In the genomic region with DNA sequence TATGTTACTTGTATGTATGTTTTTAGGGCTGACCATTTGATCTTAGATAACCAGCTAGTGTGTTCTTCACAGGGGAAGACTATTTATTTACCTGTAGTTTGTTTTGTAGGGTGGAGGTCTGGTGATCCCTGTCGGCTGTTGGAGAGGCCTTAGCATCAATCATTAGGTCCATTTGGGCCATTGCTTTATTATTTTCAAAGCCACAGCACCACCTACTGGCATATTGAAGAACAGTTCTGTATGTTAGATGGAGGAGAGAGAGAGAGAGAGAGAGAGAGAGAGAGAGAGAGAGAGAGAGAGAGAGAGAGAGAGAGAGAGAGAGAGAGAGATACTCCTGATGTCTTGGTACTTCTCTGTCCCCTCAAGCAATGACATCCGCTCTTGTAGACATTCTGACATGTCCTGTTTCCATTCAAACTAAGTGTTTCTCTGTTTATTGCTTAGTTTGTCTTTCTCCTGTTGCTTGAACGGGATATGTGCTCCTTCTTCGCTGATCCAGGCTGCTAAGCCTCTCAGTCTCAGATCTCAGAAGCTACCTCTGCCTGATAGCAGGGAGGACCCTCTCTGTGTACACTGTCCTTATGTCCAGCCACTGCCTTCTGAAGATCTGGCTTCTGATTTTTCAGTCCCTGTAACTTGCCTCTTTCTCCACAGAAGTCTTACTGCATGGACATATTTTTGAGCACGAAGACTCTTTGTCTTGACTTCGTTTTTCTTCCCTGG, we compare ENCODE assay signal across 8 mouse cellular contexts. TPM values are rescaled to one million over a fixed set of nuclear protein-coding genes. Genes with fewer than 3 reads are reported as not detected.
A peak's percentile ranks its signal among the peaks of the same experiment; 100 is the strongest.
DNase-seq lines count a peak whose midpoint lies in the region; ATAC-seq and TF ChIP-seq lines count a peak whose summit lies in the region.

No protein-coding gene starts in this region.

- peaks cover 15% of the 10 kb centered on the region; the same call in 1 of the 2 replicates for H3K27me3 ChIP-seq in heart, embryonic 16.5 days (ENCODE audit: control insufficient read depth, insufficient read depth, low read length)
- H3K27me3 ChIP-seq in hindbrain, embryonic 13.5 days, result no peaks in the 10 kb centered on the region
- H3K27me3 ChIP-seq in midbrain, embryonic 10.5 days (ENCODE audit: low read depth, poor library complexity, severe bottlenecking), result 0 out of 2 replicates have a peak, but pooled peaks cover 7% of the 10 kb centered on the region

- no peak for DNase-seq in heart, adult 11 months
- DNase-seq in Muller cell, postnatal 12 days (ENCODE audit: inconsistent ontology term), result peak; percentile 68
- peak; percentile 83 for DNase-seq in embryo, embryonic 10 days (ENCODE audit: low spot score)
- DNase-seq in left cerebral cortex, adult 2 months (ENCODE audit: extremely low spot score in 1 of 2, low spot score in 2 of 2), result peak; percentile 39 to 40
- peak; percentile 26 for DNase-seq in midbrain, embryonic 10.5 days (ENCODE audit: low spot score)
- peak; percentile 36 for DNase-seq in thymus, postnatal 25 days

- peak; percentile 49; the same call in 1 of the 2 replicates for ATAC-seq in heart, embryonic 16.5 days (replicated peaks; ENCODE audit: extremely low read depth, insufficient read depth, low FRiP score)
- ATAC-seq in hindbrain, embryonic 13.5 days (ENCODE audit: low FRiP score), result peak; percentile 68

- 42% methylated on average over 6 of the region's 6 CpGs for WGBS in heart, embryonic 16.5 days
- WGBS in hindbrain, embryonic 13.5 days, result 51% methylated on average over 6 of the region's 6 CpGs
- 51% methylated on average over 6 of the region's 6 CpGs for WGBS in midbrain, embryonic 10.5 days

- H3K27ac ChIP-seq in heart, embryonic 16.5 days (ENCODE audit: low read length), result no peak overlapping the region
- no peak overlapping the region for H3K27ac ChIP-seq in hindbrain, embryonic 13.5 days
- no peak overlapping the region for H3K27ac ChIP-seq in left cerebral cortex, adult 2 months
- H3K27ac ChIP-seq in midbrain, embryonic 10.5 days (replicated peaks), result no peak overlapping the region

- intact Hi-C loops in left cerebral cortex, adult 2 months (cut with DNase I), result loop anchor here (1.0 to 5.0 kb wide), 4 partner anchors 96 to 376 kb away; no protein-coding TSS in a partner anchor

- TF ChIP-seq CTCF in left cerebral cortex, adult 2 months (IDR thresholded peaks at IDR 0.05), result peak; percentile 58

- H3K4me3 ChIP-seq in heart, embryonic 16.5 days (ENCODE audit: low read length), result no peak overlapping the region
- no peak overlapping the region for H3K4me3 ChIP-seq in hindbrain, embryonic 13.5 days
- no peak overlapping the region for H3K4me3 ChIP-seq in left cerebral cortex, adult 2 months
- H3K4me3 ChIP-seq in midbrain, embryonic 10.5 days, result no peak overlapping the region

- H3K36me3 ChIP-seq in heart, embryonic 16.5 days (ENCODE audit: control insufficient read depth, insufficient read depth), result no peaks in the 10 kb centered on the region
- no peaks in the 10 kb centered on the region for H3K36me3 ChIP-seq in hindbrain, embryonic 13.5 days
- no peaks in the 10 kb centered on the region for H3K36me3 ChIP-seq in midbrain, embryonic 10.5 days

- H3K4me1 ChIP-seq in heart, embryonic 16.5 days (ENCODE audit: control insufficient read depth, insufficient read depth, low read length), result no peaks in the 10 kb centered on the region
- no peaks in the 10 kb centered on the region for H3K4me1 ChIP-seq in hindbrain, embryonic 13.5 days (replicated peaks)
- no peaks in the 10 kb centered on the region for H3K4me1 ChIP-seq in midbrain, embryonic 10.5 days

- no peaks in the 10 kb centered on the region for H3K9me3 ChIP-seq in heart, embryonic 16.5 days (replicated peaks; ENCODE audit: control insufficient read depth, low read length)
- H3K9me3 ChIP-seq in hindbrain, embryonic 13.5 days, result no peaks in the 10 kb centered on the region
- H3K9me3 ChIP-seq in midbrain, embryonic 10.5 days (replicated peaks), result no peaks in the 10 kb centered on the region

- H3K4me2 ChIP-seq in heart, embryonic 16.5 days (ENCODE audit: low read depth, low read length), result no peak overlapping the region
- no peak overlapping the region for H3K4me2 ChIP-seq in hindbrain, embryonic 13.5 days

- no peak overlapping the region for H3K9ac ChIP-seq in heart, embryonic 16.5 days (ENCODE audit: low read length)
- H3K9ac ChIP-seq in hindbrain, embryonic 13.5 days, result no peak overlapping the region

RNA-seq across cellular contexts. Expression of a gene that starts 52.9 kb away (rescaled TPM):
- 7.9 and 8.0 TPM in 2 replicates for polyA plus RNA-seq in heart, embryonic 16.5 days (2015; fragmentation: Nextera tagmentation; extraction: Ambion mirVana)
- polyA plus RNA-seq in hindbrain, embryonic 13.5 days (2015; fragmentation: Nextera tagmentation; extraction: Ambion mirVana), result 10.1 and 11.1 TPM in 2 replicates
- 1 to 10 TPM; 3.2 to 3.8 TPM for total RNA-seq in left cerebral cortex, adult 2 months (2021)
- 2.5 TPM in 2 replicates for polyA plus RNA-seq in midbrain, embryonic 10.5 days (2016; fragmentation: Nextera tagmentation; extraction: Ambion mirVana)
